Mouse (Mus musculus) MEL (cell line): ENCODE measurements around the gene Carnmt1. TPM values are rescaled to one million over a fixed set of nuclear protein-coding genes. Genes with fewer than 3 reads are reported as not detected.

Experiments used
- DNase-seq: peaks from one replicate; pipeline ENCODE4 v3.0.0; 2011; ENCODE audit warnings: low read depth, low spot score
- H3K27ac ChIP-seq: 2 replicates; pipeline ENCODE4 v1.5.1; 2012; ENCODE audit warnings: low read depth, mild to moderate bottlenecking, control low read depth, low read length, moderate library complexity; ENCODE audit not compliant: control insufficient read depth
- H3K27me3 ChIP-seq, 2 experiments: fragments of 150-350 bp in 1 of 2; sonication (generic) in 1 of 2; 2 replicates each; pipeline ENCODE4 v1.6.1; 2012; ENCODE audit warnings: low read length in 2 of 2, mild to moderate bottlenecking in 2 of 2, improper control_type of control experiment in 1 of 2, moderate library complexity in 1 of 2; ENCODE audit not compliant: insufficient read depth in 2 of 2, control insufficient read depth in 1 of 2
- H3K36me3 ChIP-seq, 2 experiments: 2 replicates each; pipeline ENCODE4 v1.6.1; 2012 to 2014; ENCODE audit warnings: low read length in 2 of 2, improper control_type of control experiment in 1 of 2, inconsistent platforms in 1 of 2, mild to moderate bottlenecking in 1 of 2; ENCODE audit not compliant: insufficient read depth in 2 of 2, control insufficient read depth in 1 of 2
- H3K4me1 ChIP-seq, 2 experiments: fragments of 150-350 bp in 1 of 2; sonication (generic) in 1 of 2; 2 replicates each; pipeline ENCODE4 v1.6.1; 2012; ENCODE audit warnings: low read length in 2 of 2, improper control_type of control experiment in 1 of 2, mild to moderate bottlenecking in 1 of 2; ENCODE audit not compliant: insufficient read depth in 2 of 2, control insufficient read depth in 1 of 2
- H3K4me3 ChIP-seq, 2 experiments: fragments of 150-350 bp in 1 of 2; sonication (generic) in 1 of 2; 2 replicates each; pipeline ENCODE4 v1.5.1; 2012; ENCODE audit warnings: low read depth in 2 of 2, low read length in 2 of 2, mild to moderate bottlenecking in 2 of 2, moderate library complexity in 2 of 2, control low read depth in 1 of 2, improper control_type of control experiment in 1 of 2; ENCODE audit not compliant: control insufficient read depth in 1 of 2, insufficient read depth in 1 of 2
- H3K79me2 ChIP-seq: 2 replicates; pipeline ENCODE4 v1.6.1; 2012; ENCODE audit warnings: mild to moderate bottlenecking, low read length, moderate library complexity; ENCODE audit not compliant: control insufficient read depth, poor library complexity, insufficient read depth
- H3K9ac ChIP-seq: 2 replicates; pipeline ENCODE4 v1.6.1; 2012; ENCODE audit warnings: low read depth, mild to moderate bottlenecking, control low read depth, low read length, moderate library complexity; ENCODE audit not compliant: control insufficient read depth, poor library complexity, severe bottlenecking
- H3K9me3 ChIP-seq: fragments of 150-350 bp; sonication (generic); replicated peaks from 2 replicates; pipeline ENCODE4 v1.6.1; 2012; ENCODE audit warnings: mild to moderate bottlenecking, low read length, improper control_type of control experiment, moderate library complexity; ENCODE audit not compliant: insufficient read depth
- CHD1 ChIP-seq: IDR thresholded peaks from 2 replicates; pipeline ENCODE4 v1.6.1; 2012; ENCODE audit warnings: low read depth, mild to moderate bottlenecking, inconsistent platforms, low read length, improper control_type of control experiment
- CTCF ChIP-seq, 3 experiments: IDR thresholded peaks in 2 of 3; conservative IDR thresholded peaks in 1 of 3; 2 replicates each; pipeline ENCODE4 v1.5.1; 2011 to 2012; ENCODE audit warnings: low read length in 3 of 3, low read depth in 2 of 3, mild to moderate bottlenecking in 2 of 3, improper control_type of control experiment in 1 of 3, inconsistent platforms in 1 of 3, mixed read lengths in 1 of 3, moderate library complexity in 1 of 3; ENCODE audit not compliant: control insufficient read depth in 1 of 3, insufficient read depth in 1 of 3, poor library complexity in 1 of 3, severe bottlenecking in 1 of 3
- EP300 ChIP-seq, 2 experiments: IDR thresholded peaks; 2 replicates each; pipeline ENCODE4 v1.6.1; 2011; ENCODE audit warnings: improper control_type of control experiment in 2 of 2, low read length in 2 of 2, low read depth in 1 of 2, mild to moderate bottlenecking in 1 of 2
- HCFC1 ChIP-seq: IDR thresholded peaks from 2 replicates; pipeline ENCODE4 v1.6.1; 2012; ENCODE audit warnings: low read depth, mild to moderate bottlenecking, inconsistent platforms, low read length, improper control_type of control experiment, moderate library complexity
- JUND ChIP-seq: IDR thresholded peaks from 2 replicates; pipeline ENCODE4 v1.6.1; 2011; ENCODE audit warnings: low read depth, mild to moderate bottlenecking, improper control_type of control experiment, low read length
- MAX ChIP-seq: IDR thresholded peaks from 2 replicates; pipeline ENCODE4 v1.6.1; 2011; ENCODE audit warnings: low read length, improper control_type of control experiment
- MYB ChIP-seq: IDR thresholded peaks from 2 replicates; pipeline ENCODE4 v1.6.1; 2011; ENCODE audit warnings: mild to moderate bottlenecking, low read depth, low read length, improper control_type of control experiment
- MYC ChIP-seq: IDR thresholded peaks from 2 replicates; pipeline ENCODE4 v1.6.1; 2011; ENCODE audit warnings: low read depth, mild to moderate bottlenecking, low read length, improper control_type of control experiment, moderate library complexity
- POLR2A ChIP-seq, 2 experiments: IDR thresholded peaks; 2 replicates each; pipeline ENCODE4 v1.6.1; 2011 to 2012; ENCODE audit warnings: low read length in 2 of 2, mild to moderate bottlenecking in 2 of 2, control low read depth in 1 of 2, improper control_type of control experiment in 1 of 2, low read depth in 1 of 2, moderate library complexity in 1 of 2; ENCODE audit not compliant: control insufficient read depth in 1 of 2, insufficient read depth in 1 of 2, poor library complexity in 1 of 2
- POLR2AphosphoS2 ChIP-seq: IDR thresholded peaks from 2 replicates; pipeline ENCODE4 v1.6.1; 2011; ENCODE audit warnings: low read length, improper control_type of control experiment
- RAD21 ChIP-seq: IDR thresholded peaks from 2 replicates; pipeline ENCODE4 v1.6.1; 2011; ENCODE audit warnings: mild to moderate bottlenecking, low read depth, low read length, improper control_type of control experiment
- SIN3A ChIP-seq: IDR thresholded peaks from 2 replicates; pipeline ENCODE4 v1.6.1; 2012; ENCODE audit warnings: low read length, improper control_type of control experiment, inconsistent platforms
- SMC3 ChIP-seq: IDR thresholded peaks from 2 replicates; pipeline ENCODE4 v1.6.1; 2011; ENCODE audit warnings: low read depth, low read length, improper control_type of control experiment
- TAL1 ChIP-seq: IDR thresholded peaks from 2 replicates; pipeline ENCODE4 v1.6.1; 2012; ENCODE audit warnings: mild to moderate bottlenecking, inconsistent platforms, low read length, moderate library complexity, mixed read lengths
- USF1 ChIP-seq: IDR thresholded peaks from 2 replicates; pipeline ENCODE4 v1.6.1; 2014; ENCODE audit warnings: low read depth, mild to moderate bottlenecking, inconsistent platforms, low read length, improper control_type of control experiment, moderate library complexity
- ZKSCAN1 ChIP-seq: IDR thresholded peaks from 2 replicates; pipeline ENCODE4 v1.6.1; 2012; ENCODE audit warnings: low read depth, mild to moderate bottlenecking, inconsistent platforms, low read length, improper control_type of control experiment, moderate library complexity
- ZMIZ1 ChIP-seq: IDR thresholded peaks from 2 replicates; pipeline ENCODE4 v1.6.1; 2012; ENCODE audit warnings: low read depth, mild to moderate bottlenecking, inconsistent platforms, low read length, improper control_type of control experiment, moderate library complexity
- ZNF384 ChIP-seq: IDR thresholded peaks from 2 replicates; pipeline ENCODE4 v1.6.1; 2012; ENCODE audit warnings: low read depth, mild to moderate bottlenecking, inconsistent platforms, low read length, improper control_type of control experiment
- polyA plus RNA-seq, 2 experiments: library from polyadenylated mRNA; stranded (reverse) in 1 of 2; unstranded in 1 of 2; fragments of >175 nt in 1 of 2; fragments of >200 nt in 1 of 2; gene quantifications; 2 replicates each; pipeline versions ENCODE4 v1.2.1 to v1.2.4; 2012; ENCODE audit warnings: low replicate concordance in 2 of 2, low read depth in 1 of 2; ENCODE audit not compliant: insufficient read length in 2 of 2, insufficient read depth in 1 of 2, missing spikeins in 1 of 2
- total RNA-seq: library from RNA; depleted of rRNA; stranded (reverse); fragments of 300-350 nt; gene quantifications from 2 replicates; pipeline ENCODE4 v1.2.3, GENCODE M21; 2012

The Carnmt1 gene
- total and polyA plus RNA-seq, 3 experiments, result 15.4 to 23.3 TPM; not detected in 1

GRCm38 (mm10) chr19:18743946-18744345 lies 73.4 kb downstream of the Carnmt1 start:
- H3K36me3 ChIP-seq, result peaks cover 0 to 7% of the 10 kb centered on the region in 2 experiments; a peak in 2 of 4 replicates
- no peaks in the 10 kb centered on the region for H3K27me3 ChIP-seq
- H3K9ac ChIP-seq, result no peak overlapping the region
- H3K79me2 ChIP-seq, result no peaks in the 10 kb centered on the region
- H3K27ac ChIP-seq, result no peak overlapping the region
- TF ChIP-seq ZMIZ1 (no peak), MYC (no peak)
- TF ChIP-seq, all 39 proteins: peak for 0
- Histone ChIP-seq H3K9me3 (no peaks in the 10 kb centered on the region), H3K4me1 (peaks cover 0 to 4% of the 10 kb centered on the region in 2 experiments; a peak in 2 of 4 replicates), H3K4me3 (no peak overlapping the region)
- no peak for DNase-seq

DNA sequence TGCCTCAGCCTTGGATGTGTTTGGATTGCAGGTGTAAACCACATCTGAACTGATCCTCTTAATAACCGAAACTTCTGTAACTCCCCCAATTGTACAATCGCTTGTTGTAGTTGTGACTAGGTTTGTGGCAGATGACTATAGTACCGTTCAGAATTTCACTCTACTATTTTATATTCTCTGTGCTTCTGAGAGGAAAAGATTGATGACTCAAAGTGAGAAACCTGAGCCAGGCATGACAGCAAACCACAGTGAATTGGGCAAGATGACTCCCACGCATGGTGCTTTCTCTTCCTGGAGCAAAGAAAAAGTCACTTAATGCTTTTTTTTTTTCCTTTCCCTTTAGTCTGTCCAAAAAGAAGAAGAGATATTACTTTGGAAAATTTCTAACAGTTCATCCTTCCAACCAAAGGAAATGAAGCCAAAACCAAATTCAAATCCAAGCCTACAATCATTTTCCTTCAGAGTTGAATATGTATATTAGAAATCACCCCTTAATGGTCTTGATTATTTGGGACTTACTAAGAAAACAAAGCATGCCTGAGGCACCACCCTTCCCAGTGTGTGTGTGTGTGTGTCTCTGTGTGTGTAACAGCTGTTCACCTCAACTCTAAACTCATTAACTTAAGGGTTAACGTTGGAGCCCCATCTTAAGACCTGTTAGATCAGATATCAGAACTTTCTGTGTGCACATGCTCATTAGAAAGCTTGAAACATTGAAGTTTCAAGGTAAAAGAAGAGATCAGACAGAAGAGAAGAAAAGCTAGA lies 76.2 kb downstream of the Carnmt1 start:
- no peak for DNase-seq
- no peak overlapping the region for H3K27ac ChIP-seq
- H3K36me3 ChIP-seq, result no peaks in the 10 kb centered on the region
- no peaks in the 10 kb centered on the region for H3K9me3 ChIP-seq
- H3K79me2 ChIP-seq, result no peaks in the 10 kb centered on the region
- no peaks in the 10 kb centered on the region for H3K4me1 ChIP-seq
- no peaks in the 10 kb centered on the region for H3K27me3 ChIP-seq
- no peak overlapping the region for H3K9ac ChIP-seq
- TF ChIP-seq POLR2A (IDR thresholded peaks at IDR 0.05; ENCODE audit: control insufficient read depth in 1 of 2, insufficient read depth in 1 of 2, low read depth in 1 of 2, low read length in 2 of 2, poor library complexity in 1 of 2) (no peak), TAL1 (no peak), CHD1 (no peak), ZMIZ1 (no peak), HCFC1 (no peak)
- H3K4me3 ChIP-seq, result no peak overlapping the region

DNA sequence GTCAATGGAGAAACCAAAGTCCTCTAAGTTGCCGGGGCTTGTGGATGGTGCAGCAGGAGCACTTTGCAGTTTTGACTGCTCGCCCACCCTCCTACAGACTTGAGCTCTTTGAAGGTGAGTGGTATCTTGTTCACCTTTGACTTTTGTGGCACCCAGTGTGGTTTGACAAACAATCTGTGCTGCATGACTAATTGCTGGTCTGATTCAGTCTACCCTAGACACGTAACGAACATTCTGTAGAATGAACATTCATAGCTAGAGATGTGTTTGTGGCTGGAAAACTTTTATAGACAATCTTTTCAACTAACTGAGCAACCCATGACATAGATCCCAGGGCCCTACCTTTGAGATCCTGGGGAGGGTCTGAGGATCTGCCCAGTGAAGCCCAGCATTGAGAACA lies 76.8 kb downstream of the Carnmt1 start:
- no peaks in the 10 kb centered on the region for H3K36me3 ChIP-seq
- DNase-seq, result no peak
- no peak overlapping the region for H3K4me3 ChIP-seq
- H3K9me3 ChIP-seq, result no peaks in the 10 kb centered on the region
- no peaks in the 10 kb centered on the region for H3K27me3 ChIP-seq
- TF ChIP-seq ZNF384 (no peak), CTCF (IDR thresholded peaks at IDR 0.05 in 2 of 3, conservative IDR thresholded peaks at IDR 0.05 in 1 of 3; ENCODE audit: control insufficient read depth in 1 of 3, insufficient read depth in 1 of 3, low read depth in 2 of 3, low read length in 3 of 3, poor library complexity in 1 of 3, severe bottlenecking in 1 of 3) (no peak), POLR2A (IDR thresholded peaks at IDR 0.05; ENCODE audit: control insufficient read depth in 1 of 2, insufficient read depth in 1 of 2, low read depth in 1 of 2, low read length in 2 of 2, poor library complexity in 1 of 2) (no peak), MAX (no peak), JUND (no peak), ZKSCAN1 (no peak), EP300 (IDR thresholded peaks at IDR 0.05; ENCODE audit: low read depth in 1 of 2, low read length in 2 of 2) (no peak), MYB (no peak), MYC (no peak), RAD21 (no peak), POLR2AphosphoS2 (no peak), SIN3A (no peak), SMC3 (no peak), USF1 (no peak)
- no peaks in the 10 kb centered on the region for H3K79me2 ChIP-seq
- H3K9ac ChIP-seq, result no peak overlapping the region
- no peak overlapping the region for H3K27ac ChIP-seq
- no peaks in the 10 kb centered on the region for H3K4me1 ChIP-seq
